Comparison of ENCODE assay signal across 8 mouse cellular contexts in genomic region chr9:54661605-54662377, GRCm38 (mm10). TPM values are rescaled to one million over a fixed set of nuclear protein-coding genes. Genes with fewer than 3 reads are reported as not detected.
A peak's percentile ranks its signal among the peaks of the same experiment; 100 is the strongest.
DNase-seq lines count a peak whose midpoint lies in the region; ATAC-seq and TF ChIP-seq lines count a peak whose summit lies in the region.

Acsbg1 (minus strand) TSS chr9:54661870.

- no peak for TF ChIP-seq EP300 in lung, postnatal 0 days (IDR thresholded peaks at IDR 0.05)

- no peaks in the 10 kb centered on the region for H3K36me3 ChIP-seq in lung, postnatal 0 days (ENCODE audit: insufficient read depth, low read length)
- H3K36me3 ChIP-seq in embryonic facial prominence, embryonic 11.5 days (replicated peaks; ENCODE audit: control insufficient read depth, insufficient read depth, low read depth, low read length), result no peaks in the 10 kb centered on the region
- H3K36me3 ChIP-seq in midbrain, embryonic 11.5 days (ENCODE audit: control insufficient read depth, insufficient read depth, low read length), result no peaks in the 10 kb centered on the region
- H3K36me3 ChIP-seq in liver, embryonic 11.5 days (ENCODE audit: control insufficient read depth, insufficient read depth, low read length), result no peaks in the 10 kb centered on the region

- H3K9ac ChIP-seq in lung, postnatal 0 days (replicated peaks; ENCODE audit: low read depth), result no peak within 1 kb of the TSS
- peak within 1 kb of the TSS; percentile 25; the same call in 1 of the 2 replicates for H3K9ac ChIP-seq in embryonic facial prominence, embryonic 11.5 days (replicated peaks; ENCODE audit: low read length)
- H3K9ac ChIP-seq in midbrain, embryonic 11.5 days (ENCODE audit: low read length), result peak within 1 kb of the TSS; percentile 45; the same call in 1 of the 2 replicates
- no peak within 1 kb of the TSS for H3K9ac ChIP-seq in liver, embryonic 11.5 days (ENCODE audit: low read depth, low read length)

- WGBS in lung, adult 2 months, result 33% methylated on average over 10 of the region's 10 CpGs
- WGBS in lung, postnatal 0 days, result 27% methylated on average over 10 of the region's 10 CpGs
- WGBS in embryonic facial prominence, embryonic 11.5 days, result 16% methylated on average over 10 of the region's 10 CpGs
- 8% methylated on average over 10 of the region's 10 CpGs for WGBS in midbrain, embryonic 11.5 days
- 28% methylated on average over 10 of the region's 10 CpGs for WGBS in liver, embryonic 11.5 days

- DNase-seq in lung, adult 2 months, result no peak
- DNase-seq in lung, postnatal 0 days (ENCODE audit: low spot score), result no peak
- DNase-seq in embryonic facial prominence, embryonic 11.5 days (ENCODE audit: low spot score), result no peak
- peak; percentile 26 for DNase-seq in kidney, postnatal 10 days
- peak; percentile 87 for DNase-seq in midbrain, embryonic 11.5 days (ENCODE audit: low spot score, missing footprints)
- DNase-seq in liver, embryonic 11.5 days (ENCODE audit: low spot score), result no peak
- no peak for DNase-seq in urinary bladder, postnatal 4 days (ENCODE audit: low spot score in 2 of 2)
- DNase-seq in gastrocnemius, adult 18-20 months (ENCODE audit: low spot score), result no peak

- no peak for TF ChIP-seq POLR2A in lung, adult 2 months (IDR thresholded peaks at IDR 0.05; ENCODE audit: borderline replicate concordance, extremely low read depth, low read depth, low read length)

- H3K4me2 ChIP-seq in lung, postnatal 0 days (replicated peaks; ENCODE audit: low read depth, low read length), result no peak within 1 kb of the TSS
- H3K4me2 ChIP-seq in embryonic facial prominence, embryonic 11.5 days (ENCODE audit: low read depth, low read length), result no peak within 1 kb of the TSS
- peak within 1 kb of the TSS; percentile 43 for H3K4me2 ChIP-seq in midbrain, embryonic 11.5 days
- no peak within 1 kb of the TSS for H3K4me2 ChIP-seq in liver, embryonic 11.5 days

- no peak within 1 kb of the TSS for H3K27ac ChIP-seq in lung, postnatal 0 days (ENCODE audit: low read length)
- no peak within 1 kb of the TSS for H3K27ac ChIP-seq in embryonic facial prominence, embryonic 11.5 days (replicated peaks; ENCODE audit: low read depth, low read length)
- peak within 1 kb of the TSS; percentile 37 for H3K27ac ChIP-seq in midbrain, embryonic 11.5 days (ENCODE audit: low read depth, low read length)
- no peak within 1 kb of the TSS for H3K27ac ChIP-seq in liver, embryonic 11.5 days (ENCODE audit: low read depth, low read length)

- no peak for ATAC-seq in lung, postnatal 0 days
- ATAC-seq in embryonic facial prominence, embryonic 11.5 days (replicated peaks; ENCODE audit: insufficient number of reproducible peaks, low FRiP score, low TSS enrichment, low read depth), result no peak
- peak; percentile 72 for ATAC-seq in midbrain, embryonic 11.5 days (ENCODE audit: low FRiP score)
- ATAC-seq in liver, embryonic 11.5 days (replicated peaks; ENCODE audit: low FRiP score), result no peak

- H3K4me1 ChIP-seq in lung, adult 2 months (ENCODE audit: control insufficient read depth, insufficient read depth, low read length), result no peaks in the 10 kb centered on the region
- H3K4me1 ChIP-seq in lung, postnatal 0 days (ENCODE audit: insufficient read depth, low read depth, low read length), result no peaks in the 10 kb centered on the region
- H3K4me1 ChIP-seq in embryonic facial prominence, embryonic 11.5 days (ENCODE audit: control insufficient read depth, insufficient read depth, low read length), result no peaks in the 10 kb centered on the region
- peaks cover 12% of the 10 kb centered on the region for H3K4me1 ChIP-seq in midbrain, embryonic 11.5 days (ENCODE audit: control insufficient read depth, insufficient read depth, low read length)
- H3K4me1 ChIP-seq in liver, embryonic 11.5 days (replicated peaks; ENCODE audit: control insufficient read depth, insufficient read depth, low read length), result no peaks in the 10 kb centered on the region

- H3K4me3 ChIP-seq in lung, adult 2 months (replicated peaks; ENCODE audit: extremely low read depth, low read depth, low read length), result no peak within 1 kb of the TSS
- H3K4me3 ChIP-seq in lung, postnatal 0 days (ENCODE audit: low read depth, low read length), result no peak within 1 kb of the TSS
- no peak within 1 kb of the TSS for H3K4me3 ChIP-seq in embryonic facial prominence, embryonic 11.5 days (ENCODE audit: low read depth, low read length)
- H3K4me3 ChIP-seq in midbrain, embryonic 11.5 days (ENCODE audit: low read depth, low read length), result peak within 1 kb of the TSS; percentile 12
- H3K4me3 ChIP-seq in liver, embryonic 11.5 days (ENCODE audit: low read depth, low read length), result no peak within 1 kb of the TSS

- no peak for TF ChIP-seq CTCF in lung, adult 2 months (IDR thresholded peaks at IDR 0.05; ENCODE audit: insufficient read depth, low read length)
- TF ChIP-seq CTCF in lung, postnatal 0 days (IDR thresholded peaks at IDR 0.05), result no peak

- H3K27me3 ChIP-seq in lung, postnatal 0 days (replicated peaks; ENCODE audit: insufficient read depth, low read length), result no peaks in the 10 kb centered on the region
- no peaks in the 10 kb centered on the region for H3K27me3 ChIP-seq in embryonic facial prominence, embryonic 11.5 days (ENCODE audit: control insufficient read depth, insufficient read depth, low read length)
- no peaks in the 10 kb centered on the region for H3K27me3 ChIP-seq in midbrain, embryonic 11.5 days (ENCODE audit: control insufficient read depth, insufficient read depth, low read length)
- no peaks in the 10 kb centered on the region for H3K27me3 ChIP-seq in liver, embryonic 11.5 days (replicated peaks; ENCODE audit: control insufficient read depth, insufficient read depth, low read length)

- H3K9me3 ChIP-seq in lung, postnatal 0 days (ENCODE audit: low read length), result no peaks in the 10 kb centered on the region
- no peaks in the 10 kb centered on the region for H3K9me3 ChIP-seq in embryonic facial prominence, embryonic 11.5 days (replicated peaks; ENCODE audit: control insufficient read depth, low read length)
- no peaks in the 10 kb centered on the region for H3K9me3 ChIP-seq in midbrain, embryonic 11.5 days (ENCODE audit: control insufficient read depth, low read length)
- H3K9me3 ChIP-seq in liver, embryonic 11.5 days (ENCODE audit: control insufficient read depth, low read length), result no peaks in the 10 kb centered on the region

RNA-seq across cellular contexts. Expression of gene Acsbg1, which starts in this region (rescaled TPM):
- polyA plus RNA-seq in lung, adult 2 months (2012; rRNA removed), result 0.91 and 31.6 TPM in 2 replicates
- 0.10 and 0.17 TPM in 2 replicates for polyA plus RNA-seq in lung, postnatal 0 days (2015; fragmentation: Nextera tagmentation; extraction: Ambion mirVana)
- 1.4 and 2.8 TPM in 2 replicates for polyA plus RNA-seq in embryonic facial prominence, embryonic 11.5 days (2014; fragmentation: Nextera tagmentation; extraction: Ambion mirVana)
- 9.9 and 11.0 TPM in 2 replicates for polyA plus RNA-seq in midbrain, embryonic 11.5 days (2014; fragmentation: Nextera tagmentation; extraction: Ambion mirVana)
- 0.11 and 0.18 TPM in 2 replicates for polyA plus RNA-seq in liver, embryonic 11.5 days (2014; fragmentation: Nextera tagmentation; extraction: Ambion mirVana)
- total RNA-seq in gastrocnemius, adult 18-20 months (2021), result under 1 TPM; 0.14 to 0.57 TPM

Comparison
In these comparisons a context has a peak if more than half of its experiments do, and no peak if none do; other contexts are left out.
1. DNase-seq: peak in kidney, postnatal 10 days (single experiment) and midbrain, embryonic 11.5 days (single experiment); none in lung, adult 2 months (single experiment), lung, postnatal 0 days (single experiment), embryonic facial prominence, embryonic 11.5 days (single experiment), liver, embryonic 11.5 days (single experiment), urinary bladder, postnatal 4 days (0 of 2) and gastrocnemius, adult 18-20 months (single experiment).
2. H3K9ac ChIP-seq: peak in embryonic facial prominence, embryonic 11.5 days (single experiment) and midbrain, embryonic 11.5 days (single experiment); none in lung, postnatal 0 days (single experiment) and liver, embryonic 11.5 days (single experiment).